ENCODE assay signal across 15 mouse cellular contexts in the genomic region with DNA sequence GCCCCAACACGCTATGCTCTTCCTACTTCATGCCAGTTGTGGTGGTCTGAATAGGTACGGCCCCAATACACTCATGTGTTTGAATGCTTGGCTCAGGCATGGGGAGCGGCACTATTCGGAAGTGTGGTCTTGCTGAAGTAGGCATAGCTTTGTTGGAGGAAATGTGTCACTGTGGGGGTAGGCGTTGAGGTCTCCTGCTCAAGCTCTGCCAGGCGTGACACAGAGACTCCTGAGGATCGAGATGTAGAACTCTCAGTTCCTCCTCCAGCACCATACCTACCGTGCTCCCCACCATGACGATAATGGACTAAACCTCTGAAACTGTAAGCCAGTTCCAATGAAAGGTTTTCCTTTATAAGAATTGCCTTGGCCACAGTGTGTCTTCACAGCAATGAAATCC.
"Had no signal": no experiment of that assay in that cellular context is flagged by ENCODE, and none has a peak within 500 bp of the region (broad histone marks: within the 10 kb centered on the region; RNA-seq: fewer than 3 reads in every experiment).

No protein-coding gene starts in this region.

- H3K4me3 ChIP-seq: kidney, embryonic 15.5 days; left cerebral cortex, adult 2 months; limb, embryonic 10.5 days; liver, embryonic 15.5 days; midbrain, embryonic 10.5 days; midbrain, embryonic 15.5 days; neural tube, embryonic 13.5 days had no signal

- H3K4me2 ChIP-seq: kidney, embryonic 15.5 days; liver, embryonic 11.5 days; liver, embryonic 15.5 days; midbrain, embryonic 15.5 days; neural tube, embryonic 13.5 days had no signal

- H3K27me3 ChIP-seq: kidney, embryonic 15.5 days; liver, embryonic 15.5 days; midbrain, embryonic 15.5 days; neural tube, embryonic 13.5 days had no signal

- DNase-seq: kidney, adult 2 months; kidney, postnatal 14 days; right cerebral cortex, postnatal 14 days; thymus, adult 18-20 months; thymus, postnatal 14 days had no signal

- H3K27ac ChIP-seq: kidney, embryonic 15.5 days; left cerebral cortex, adult 2 months; limb, embryonic 10.5 days; liver, embryonic 15.5 days; midbrain, embryonic 10.5 days; midbrain, embryonic 15.5 days; neural tube, embryonic 13.5 days; stomach, postnatal 0 days had no signal

- H3K9me3 ChIP-seq: kidney, embryonic 15.5 days; limb, embryonic 10.5 days; liver, embryonic 15.5 days; midbrain, embryonic 10.5 days; midbrain, embryonic 15.5 days; neural tube, embryonic 13.5 days had no signal

- H3K9ac ChIP-seq: kidney, embryonic 15.5 days; liver, embryonic 15.5 days; midbrain, embryonic 15.5 days; neural tube, embryonic 13.5 days had no signal

- ATAC-seq: intestine, embryonic 16.5 days; midbrain, embryonic 15.5 days had no signal
